Mouse (Mus musculus): ENCODE results near the gene Tmem168. TPM values are rescaled to one million over a fixed set of nuclear protein-coding genes. Genes with fewer than 3 reads are reported as not detected.

Tmem168 gene
- polyA plus RNA-seq, 1 experiment: 2.4 TPM

DNA sequence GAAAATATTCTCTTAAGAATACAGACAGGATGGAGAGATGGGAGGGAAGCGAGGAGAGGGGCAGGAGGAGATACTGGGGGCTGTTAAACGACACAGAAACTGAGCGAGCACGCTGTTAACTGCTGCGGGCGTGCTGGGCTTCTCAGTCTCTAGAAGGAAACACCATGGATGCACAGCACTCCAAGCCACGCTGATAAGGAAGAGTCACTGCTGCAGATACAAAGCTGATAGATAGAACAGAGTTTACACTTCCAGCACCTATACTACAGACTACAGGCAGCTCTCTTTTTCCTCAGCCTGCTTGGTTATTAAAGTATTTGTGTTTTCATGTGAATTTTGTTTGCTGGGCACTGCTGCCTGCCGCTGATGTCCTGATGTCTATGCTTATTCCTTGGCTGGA, 21.7 kb downstream of the Tmem168 start:
- Histone ChIP-seq H3K27me3 (ENCODE audit: control insufficient read depth, insufficient read depth, low read length) (no peaks in the 10 kb centered on the region), H3K4me3 (ENCODE audit: low read depth, low read length) (no peak overlapping the region), H3K27ac (ENCODE audit: insufficient read depth, low read depth, low read length) (no peak overlapping the region), H3K36me3 (ENCODE audit: control insufficient read depth, insufficient read depth, low read length) (peaks cover 20% of the 10 kb centered on the region), H3K4me1 (ENCODE audit: control insufficient read depth, insufficient read depth, insufficient read length, low read length) (no peaks in the 10 kb centered on the region; the same call in 1 of the 2 replicates)
- TF ChIP-seq CTCF (IDR thresholded peaks at IDR 0.05; ENCODE audit: extremely low read depth, insufficient read length, insufficient replicate concordance, low read depth, low read length): no peak
- no peak for TF ChIP-seq POLR2A (IDR thresholded peaks at IDR 0.05; ENCODE audit: low read depth, low read length)
- 59% methylated on average over 8 of the region's 8 CpGs for WGBS

DNA sequence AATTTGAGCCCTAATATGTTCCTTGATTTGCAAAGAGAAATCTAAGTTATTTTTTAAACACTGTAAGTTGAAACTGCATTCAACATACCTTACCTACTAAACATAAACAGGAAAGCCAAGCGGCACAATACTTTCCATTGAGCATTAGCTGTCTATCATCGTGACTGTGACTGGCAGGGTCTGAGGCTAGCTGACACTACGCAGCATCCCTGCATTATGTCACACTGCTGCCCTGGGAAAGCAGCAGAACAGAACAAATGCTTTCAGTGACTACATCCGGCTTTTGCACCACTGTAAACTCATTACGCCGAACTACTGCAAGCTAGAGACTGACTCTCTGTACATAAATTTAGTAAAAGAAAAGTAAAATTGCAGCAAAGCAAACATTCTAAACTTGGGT, 23.1 kb downstream of the Tmem168 start:
- Histone ChIP-seq H3K27me3 (ENCODE audit: control insufficient read depth, insufficient read depth, low read length) (no peaks in the 10 kb centered on the region), H3K4me3 (ENCODE audit: low read depth, low read length) (no peak overlapping the region), H3K27ac (ENCODE audit: insufficient read depth, low read depth, low read length) (no peak overlapping the region), H3K4me1 (ENCODE audit: control insufficient read depth, insufficient read depth, insufficient read length, low read length) (no peaks in the 10 kb centered on the region; the same call in 1 of the 2 replicates), H3K36me3 (ENCODE audit: control insufficient read depth, insufficient read depth, low read length) (peaks cover 15% of the 10 kb centered on the region)
- 83% methylated on average over 6 of the region's 6 CpGs for WGBS
- no peak for TF ChIP-seq CTCF (IDR thresholded peaks at IDR 0.05; ENCODE audit: extremely low read depth, insufficient read length, insufficient replicate concordance, low read depth, low read length)
- TF ChIP-seq POLR2A (IDR thresholded peaks at IDR 0.05; ENCODE audit: low read depth, low read length): no peak

DNA sequence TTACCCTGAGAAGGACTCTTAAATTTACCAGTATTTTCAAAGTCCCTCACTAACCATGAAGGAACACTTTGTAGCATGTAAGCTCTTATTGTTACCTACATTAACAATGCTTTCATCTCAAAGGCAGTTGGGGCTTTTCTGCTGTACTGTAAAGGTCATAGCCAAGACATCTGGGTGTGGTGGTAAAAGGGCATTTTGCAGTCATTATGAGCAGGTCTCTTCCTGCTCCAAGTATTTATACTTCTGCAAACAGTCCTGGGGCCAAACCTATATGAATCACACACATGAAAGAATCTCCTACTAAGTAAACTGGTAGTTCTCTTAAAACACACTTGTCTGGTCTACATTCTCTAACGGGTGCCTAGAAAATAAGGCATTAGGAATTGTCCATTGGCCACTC, 25.8 kb downstream of the Tmem168 start:
- Histone ChIP-seq H3K27me3 (ENCODE audit: control insufficient read depth, insufficient read depth, low read length) (no peaks in the 10 kb centered on the region), H3K36me3 (ENCODE audit: control insufficient read depth, insufficient read depth, low read length) (peaks cover 11% of the 10 kb centered on the region), H3K27ac (ENCODE audit: insufficient read depth, low read depth, low read length) (no peak overlapping the region), H3K4me3 (ENCODE audit: low read depth, low read length) (no peak overlapping the region), H3K4me1 (ENCODE audit: control insufficient read depth, insufficient read depth, insufficient read length, low read length) (no peaks in the 10 kb centered on the region; the same call in 1 of the 2 replicates)
- 30% methylated on average over 1 of the region's 1 CpGs for WGBS
- TF ChIP-seq CTCF (IDR thresholded peaks at IDR 0.05; ENCODE audit: extremely low read depth, insufficient read length, insufficient replicate concordance, low read depth, low read length): no peak
- TF ChIP-seq POLR2A (IDR thresholded peaks at IDR 0.05; ENCODE audit: low read depth, low read length): no peak

DNA sequence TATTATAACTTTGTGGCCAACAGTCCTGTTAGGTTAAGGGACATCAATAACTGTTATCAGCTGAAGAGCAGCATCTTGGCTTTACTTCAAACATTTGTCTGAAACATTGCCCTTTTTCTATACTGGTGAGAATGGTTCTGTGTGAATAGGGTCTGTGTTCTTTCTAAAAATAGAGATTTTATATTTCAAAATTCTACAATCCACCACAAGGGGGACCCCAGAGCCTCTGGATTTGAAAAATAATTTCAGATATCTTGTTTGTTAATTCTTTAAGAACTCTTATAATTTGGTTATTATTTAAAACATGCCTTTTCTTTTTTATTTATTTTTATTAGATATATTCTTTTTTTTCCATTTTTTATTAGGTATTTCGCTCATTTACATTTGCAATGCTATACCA, 42.2 kb downstream of the Tmem168 start:
- Histone ChIP-seq H3K27ac (ENCODE audit: insufficient read depth, low read depth, low read length) (no peak overlapping the region), H3K36me3 (ENCODE audit: control insufficient read depth, insufficient read depth, low read length) (no peaks in the 10 kb centered on the region), H3K4me1 (ENCODE audit: control insufficient read depth, insufficient read depth, insufficient read length, low read length) (no peaks in the 10 kb centered on the region), H3K4me3 (ENCODE audit: low read depth, low read length) (no peak overlapping the region), H3K27me3 (ENCODE audit: control insufficient read depth, insufficient read depth, low read length) (no peaks in the 10 kb centered on the region)
- TF ChIP-seq POLR2A (IDR thresholded peaks at IDR 0.05; ENCODE audit: low read depth, low read length): no peak
- TF ChIP-seq CTCF (IDR thresholded peaks at IDR 0.05; ENCODE audit: extremely low read depth, insufficient read length, insufficient replicate concordance, low read depth, low read length): no peak
- WGBS: 81% methylated on average over 1 of the region's 1 CpGs

DNA sequence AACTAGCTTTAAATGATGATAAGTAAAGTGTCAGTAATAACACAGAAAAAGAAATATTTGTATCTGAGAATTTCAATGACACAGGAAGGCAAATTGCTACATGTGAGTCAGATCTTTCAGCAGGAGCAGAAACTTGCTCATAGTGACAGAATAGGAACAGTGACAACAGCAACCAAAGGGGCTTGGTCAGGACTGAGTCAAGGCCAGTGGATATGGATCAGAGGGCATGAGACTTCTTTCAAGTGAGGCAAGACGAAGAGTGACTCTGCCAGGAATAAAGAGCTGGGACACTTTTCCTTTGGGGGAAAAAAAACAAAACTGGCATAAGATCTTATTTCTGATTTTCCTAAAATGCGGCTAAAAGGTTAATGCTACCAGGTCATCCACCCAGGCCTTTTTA, 52.6 kb downstream of the Tmem168 start:
- Histone ChIP-seq H3K27ac (ENCODE audit: insufficient read depth, low read depth, low read length) (no peak overlapping the region), H3K36me3 (ENCODE audit: control insufficient read depth, insufficient read depth, low read length) (no peaks in the 10 kb centered on the region), H3K4me3 (ENCODE audit: low read depth, low read length) (no peak overlapping the region), H3K4me1 (ENCODE audit: control insufficient read depth, insufficient read depth, insufficient read length, low read length) (no peaks in the 10 kb centered on the region), H3K27me3 (ENCODE audit: control insufficient read depth, insufficient read depth, low read length) (no peaks in the 10 kb centered on the region)
- TF ChIP-seq POLR2A (IDR thresholded peaks at IDR 0.05; ENCODE audit: low read depth, low read length) (no peak), CTCF (IDR thresholded peaks at IDR 0.05; ENCODE audit: extremely low read depth, insufficient read length, insufficient replicate concordance, low read depth, low read length) (no peak)
- WGBS: 76% methylated on average over 2 of the region's 2 CpGs

DNA sequence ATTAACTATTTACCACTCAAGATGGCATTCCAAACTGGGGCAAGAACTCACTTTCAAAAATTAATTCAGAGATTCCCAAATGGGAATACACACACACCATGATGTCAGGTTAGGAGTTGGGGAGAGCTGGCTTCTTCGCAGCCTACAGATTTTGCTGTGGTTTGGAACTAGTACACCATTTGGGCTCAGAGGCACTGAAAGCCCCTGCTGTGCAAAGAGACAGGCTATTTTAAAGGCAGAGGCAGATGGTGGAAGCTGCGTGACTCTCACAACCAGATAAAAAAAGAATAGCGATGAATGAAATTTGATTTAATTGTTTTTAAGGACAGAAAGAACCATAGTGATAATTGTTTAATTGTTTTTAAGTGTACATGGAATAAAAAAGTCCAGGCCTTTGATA, 66.1 kb downstream of the Tmem168 start:
- Histone ChIP-seq H3K4me1 (ENCODE audit: control insufficient read depth, insufficient read depth, insufficient read length, low read length) (no peaks in the 10 kb centered on the region), H3K27me3 (ENCODE audit: control insufficient read depth, insufficient read depth, low read length) (no peaks in the 10 kb centered on the region), H3K36me3 (ENCODE audit: control insufficient read depth, insufficient read depth, low read length) (no peaks in the 10 kb centered on the region), H3K4me3 (ENCODE audit: low read depth, low read length) (no peak overlapping the region), H3K27ac (ENCODE audit: insufficient read depth, low read depth, low read length) (no peak overlapping the region)
- 89% methylated on average over 3 of the region's 3 CpGs for WGBS
- no peak for TF ChIP-seq POLR2A (IDR thresholded peaks at IDR 0.05; ENCODE audit: low read depth, low read length)
- no peak for TF ChIP-seq CTCF (IDR thresholded peaks at IDR 0.05; ENCODE audit: extremely low read depth, insufficient read length, insufficient replicate concordance, low read depth, low read length)

DNA sequence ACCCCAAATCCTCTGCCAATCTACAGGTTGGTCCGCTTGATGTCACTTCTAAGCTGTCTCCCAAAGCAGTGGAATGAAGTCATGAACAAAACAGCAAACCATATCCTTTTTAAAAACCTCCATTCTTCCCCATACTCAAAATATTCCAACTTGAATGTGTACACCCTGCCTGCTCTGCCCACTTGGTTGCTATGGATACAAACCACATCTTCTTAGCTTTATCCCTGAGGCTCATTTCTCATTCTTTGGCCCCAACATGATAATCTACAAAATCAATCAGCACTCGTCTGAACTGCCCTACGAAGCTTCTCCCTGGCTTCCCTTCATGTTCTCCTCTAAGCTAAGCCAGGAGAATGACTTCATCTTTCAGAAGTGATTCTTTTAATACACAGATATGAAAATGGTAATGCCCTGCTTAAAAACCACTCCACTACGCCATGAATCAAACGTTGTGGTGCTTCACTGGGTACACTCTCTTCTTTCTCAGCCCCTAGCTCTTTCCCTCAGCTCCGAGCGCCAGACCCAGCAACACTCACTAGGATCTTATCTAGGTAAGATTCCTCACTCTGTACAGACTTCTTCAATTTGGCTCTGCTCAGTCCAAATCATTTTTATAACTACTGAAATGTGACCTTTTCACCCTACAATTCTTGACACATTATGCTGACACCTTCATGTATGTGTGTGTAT, 70.5 kb downstream of the Tmem168 start:
- Histone ChIP-seq H3K4me3 (ENCODE audit: low read depth, low read length) (no peak overlapping the region), H3K27me3 (ENCODE audit: control insufficient read depth, insufficient read depth, low read length) (no peaks in the 10 kb centered on the region), H3K4me1 (ENCODE audit: control insufficient read depth, insufficient read depth, insufficient read length, low read length) (no peaks in the 10 kb centered on the region), H3K27ac (ENCODE audit: insufficient read depth, low read depth, low read length) (no peak overlapping the region), H3K36me3 (ENCODE audit: control insufficient read depth, insufficient read depth, low read length) (no peaks in the 10 kb centered on the region)
- 72% methylated on average over 7 of the region's 7 CpGs for WGBS
- TF ChIP-seq CTCF (IDR thresholded peaks at IDR 0.05; ENCODE audit: extremely low read depth, insufficient read length, insufficient replicate concordance, low read depth, low read length) (no peak), POLR2A (IDR thresholded peaks at IDR 0.05; ENCODE audit: low read depth, low read length) (no peak)

Other genes starting within 250 kb of the Tmem168 start
- 0.25 and 0.77 TPM in 2 replicates for gene Bmt2, start 69.9 kb upstream of the Tmem168 start, polyA plus RNA-seq (2012; rRNA removed)
- gene Gpr85, start 231.8 kb upstream of the Tmem168 start, polyA plus RNA-seq (2012; rRNA removed): 0.77 and 1.3 TPM in 2 replicates